Mouse (Mus musculus) kidney, postnatal 0 days (tissue): ENCODE measurements around the gene Herc3. TPM values are rescaled to one million over a fixed set of nuclear protein-coding genes. Genes with fewer than 3 reads are reported as not detected.
"Not testable (repeated sequence)": the region's sequence is repeated elsewhere in the genome, so short reads cannot be mapped to it uniquely, and the experiment has no call there.

ENCODE experiments used
- ATAC-seq: fragments of 200-750 bp; cut with Nextera tagmentation; replicated peaks from 2 replicates; pipeline ENCODE4 v1.8.0; 2017; ENCODE audit warnings: low read depth, moderate number of reproducible peaks, moderate TSS enrichment, moderate library complexity; ENCODE audit not compliant: low FRiP score
- DNase-seq: peaks from one replicate; pipeline ENCODE4 v3.0.0-alpha.2; 2016; ENCODE audit warnings: low spot score
- H3K27ac ChIP-seq: fragments of 300-500 bp; sonication (generic); 2 replicates; pipeline ENCODE4 v1.5.1; 2014; ENCODE audit warnings: mild to moderate bottlenecking
- H3K27me3 ChIP-seq: fragments of 300-500 bp; sonication (generic); 2 replicates; pipeline ENCODE4 v1.6.1; 2014; ENCODE audit warnings: low read length, mixed read lengths; ENCODE audit not compliant: insufficient read depth
- H3K36me3 ChIP-seq: fragments of 300-500 bp; sonication (generic); 2 replicates; pipeline ENCODE4 v1.6.1; 2014; ENCODE audit warnings: low read length, mixed read lengths; ENCODE audit not compliant: insufficient read depth
- H3K4me1 ChIP-seq: fragments of 300-500 bp; sonication (generic); replicated peaks from 2 replicates; pipeline ENCODE4 v1.6.1; 2014; ENCODE audit warnings: antibody characterized with exemption, low read length, mixed read lengths; ENCODE audit not compliant: insufficient read depth
- H3K4me2 ChIP-seq: fragments of 300-500 bp; sonication (generic); 2 replicates; pipeline ENCODE4 v1.6.1; 2014; ENCODE audit warnings: mild to moderate bottlenecking, low read length, moderate library complexity, mixed read lengths
- H3K4me3 ChIP-seq: fragments of 300-500 bp; sonication (generic); replicated peaks from 2 replicates; pipeline ENCODE4 v1.5.1; 2014; ENCODE audit warnings: low read depth, low read length
- H3K9ac ChIP-seq: fragments of 300-500 bp; sonication (generic); 2 replicates; pipeline ENCODE4 v1.6.1; 2014; ENCODE audit warnings: low read depth, low read length
- H3K9me3 ChIP-seq: fragments of 300-500 bp; sonication (generic); replicated peaks from 2 replicates; pipeline ENCODE4 v1.6.1; 2016; ENCODE audit warnings: low read length, inconsistent platforms, mixed read lengths
- CTCF ChIP-seq: IDR thresholded peaks from 2 replicates; pipeline ENCODE4 v1.5.1; 2016; ENCODE audit warnings: antibody characterized with exemption, low read depth, mild to moderate bottlenecking, moderate library complexity
- WGBS: fragments of 180-500 bp; shearing (Covaris S2); extraction: QIAGEN DNeasy Blood & Tissue Kit; methylation state at CpG from one replicate; pipeline ENCODE4 v1.1.7; 2014; 5-methylcytosine and 5-hydroxymethylcytosine counted together
- polyA plus RNA-seq: library from polyadenylated mRNA; unstranded; fragments of >200 nt; fragmentation: Nextera tagmentation; extraction: Ambion mirVana; gene quantifications from 2 replicates; pipeline ENCODE4 v1.2.1, GENCODE M21; 2015

Herc3 gene
- polyA plus RNA-seq, 1 experiment from 2014 or later, result 11.8 TPM

DNA sequence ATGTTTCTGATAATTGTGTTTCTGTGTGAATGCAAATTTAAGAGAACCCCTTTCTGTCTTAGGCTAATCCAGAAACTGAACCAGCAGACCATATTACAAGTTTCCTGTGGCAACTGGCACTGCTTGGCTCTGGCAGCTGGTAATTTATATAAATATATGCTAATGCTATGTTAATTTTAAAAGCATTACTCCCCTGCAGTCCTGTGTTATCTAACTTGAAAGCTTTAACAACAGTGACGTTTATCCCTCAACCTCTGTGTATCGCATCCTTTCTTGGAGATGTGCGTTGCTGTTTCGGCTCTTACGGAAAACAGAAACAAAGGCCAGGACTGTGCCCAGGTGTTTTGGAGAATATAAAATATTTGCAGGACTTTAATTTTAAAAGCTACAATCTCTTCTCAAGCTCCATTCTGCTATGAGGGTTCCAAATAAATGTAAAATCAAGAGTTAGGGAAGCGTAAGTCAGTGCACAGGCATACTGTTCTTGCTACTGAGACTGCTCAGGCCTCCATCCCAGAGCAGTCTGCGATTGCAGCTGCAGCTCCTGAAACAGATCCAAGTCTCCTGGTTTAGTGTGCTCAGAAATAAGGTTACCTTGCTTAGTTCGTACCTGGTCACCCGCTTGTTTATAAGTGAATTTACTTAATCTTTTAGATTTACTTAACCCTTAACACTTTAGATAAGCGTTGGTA is 24.6 kb downstream of the Herc3 start:
- no peak for TF ChIP-seq CTCF
- Histone ChIP-seq H3K9ac (no peak overlapping the region), H3K4me1 (no peaks in the 10 kb centered on the region), H3K27me3 (no peaks in the 10 kb centered on the region), H3K9me3 (no peaks in the 10 kb centered on the region), H3K4me3 (no peak overlapping the region), H3K36me3 (no peaks in the 10 kb centered on the region), H3K27ac (no peak overlapping the region), H3K4me2 (no peak overlapping the region)
- DNase-seq, result no peak
- WGBS, result 92% methylated on average over 10 of the region's 10 CpGs
- ATAC-seq, result no peak

DNA sequence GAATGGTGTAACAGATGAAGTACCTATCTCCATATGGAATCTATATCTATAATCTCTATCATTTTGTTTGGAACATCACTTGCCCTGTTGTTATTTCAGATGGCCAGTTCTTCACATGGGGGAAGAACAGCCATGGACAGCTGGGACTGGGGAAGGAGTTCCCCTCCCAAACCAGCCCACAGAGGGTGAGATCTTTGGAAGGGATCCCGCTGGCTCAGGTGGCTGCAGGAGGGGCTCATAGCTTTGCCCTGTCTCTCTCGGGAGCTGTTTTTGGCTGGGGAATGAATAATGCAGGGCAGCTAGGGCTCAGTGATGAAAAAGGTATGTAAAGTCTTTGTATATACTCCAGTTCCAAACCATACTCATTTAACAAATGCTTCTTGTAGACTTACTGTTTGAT is 25.2 kb downstream of the Herc3 start:
- H3K9me3 ChIP-seq, result no peaks in the 10 kb centered on the region
- no peak for ATAC-seq
- no peak overlapping the region for H3K4me3 ChIP-seq

GRCm38 (mm10) chr6:58859517-58859916 is 28.3 kb downstream of the Herc3 start:
- ATAC-seq, result no peak
- 91% methylated on average over 4 of the region's 4 CpGs for WGBS
- no peak overlapping the region for H3K9ac ChIP-seq
- no peaks in the 10 kb centered on the region for H3K4me1 ChIP-seq
- DNase-seq, result no peak
- H3K36me3 ChIP-seq, result no peaks in the 10 kb centered on the region
- H3K27ac ChIP-seq, result no peak overlapping the region
- TF ChIP-seq CTCF, result no peak
- H3K27me3 ChIP-seq, result no peaks in the 10 kb centered on the region
- no peak overlapping the region for H3K4me3 ChIP-seq
- no peak overlapping the region for H3K4me2 ChIP-seq
- no peaks in the 10 kb centered on the region for H3K9me3 ChIP-seq

More for the DNA sequence above, 25.2 kb downstream of the Herc3 start:
- Histone ChIP-seq H3K9ac (no peak overlapping the region), H3K36me3 (no peaks in the 10 kb centered on the region), H3K27ac (no peak overlapping the region), H3K4me2 (no peak overlapping the region), H3K4me1 (no peaks in the 10 kb centered on the region), H3K27me3 (no peaks in the 10 kb centered on the region)
- TF ChIP-seq CTCF, result no peak
- WGBS, result 81% methylated on average over 2 of the region's 2 CpGs
- no peak for DNase-seq

DNA sequence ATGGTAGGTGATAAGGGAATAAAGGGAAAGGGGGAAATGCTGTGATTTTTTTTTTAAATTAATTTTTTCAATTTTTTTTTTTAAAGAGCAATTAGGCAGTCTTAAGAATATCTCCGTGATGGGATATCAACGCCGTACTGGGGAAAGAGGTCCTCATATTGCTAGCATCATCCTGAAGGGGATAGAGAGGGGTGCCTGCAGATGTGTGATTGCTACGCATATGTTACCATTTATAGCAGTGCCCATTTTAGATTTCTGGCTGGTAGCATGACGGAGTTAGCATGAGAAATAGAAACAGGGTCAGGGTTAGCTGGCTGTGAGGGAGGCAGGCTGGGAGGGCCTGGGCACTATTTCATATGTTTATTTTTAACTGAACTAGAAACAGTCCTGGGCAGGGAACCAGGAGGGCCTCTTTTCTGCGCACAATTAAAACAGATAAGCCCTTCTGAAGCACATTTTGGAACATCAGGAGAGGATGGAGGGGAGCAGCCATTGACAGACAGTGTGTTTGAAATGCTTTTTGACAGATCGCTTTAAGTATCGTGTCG is 31.3 kb downstream of the Herc3 start:
- H3K4me1 ChIP-seq, result no peaks in the 10 kb centered on the region
- no peaks in the 10 kb centered on the region for H3K36me3 ChIP-seq
- no peak overlapping the region for H3K4me3 ChIP-seq
- TF ChIP-seq CTCF, result no peak
- no peaks in the 10 kb centered on the region for H3K27me3 ChIP-seq
- no peak for DNase-seq
- no peak overlapping the region for H3K9ac ChIP-seq
- H3K4me2 ChIP-seq, result no peak overlapping the region
- ATAC-seq, result no peak
- H3K27ac ChIP-seq, result no peak overlapping the region
- H3K9me3 ChIP-seq, result no peaks in the 10 kb centered on the region
- 89% methylated on average over 9 of the region's 9 CpGs for WGBS

DNA sequence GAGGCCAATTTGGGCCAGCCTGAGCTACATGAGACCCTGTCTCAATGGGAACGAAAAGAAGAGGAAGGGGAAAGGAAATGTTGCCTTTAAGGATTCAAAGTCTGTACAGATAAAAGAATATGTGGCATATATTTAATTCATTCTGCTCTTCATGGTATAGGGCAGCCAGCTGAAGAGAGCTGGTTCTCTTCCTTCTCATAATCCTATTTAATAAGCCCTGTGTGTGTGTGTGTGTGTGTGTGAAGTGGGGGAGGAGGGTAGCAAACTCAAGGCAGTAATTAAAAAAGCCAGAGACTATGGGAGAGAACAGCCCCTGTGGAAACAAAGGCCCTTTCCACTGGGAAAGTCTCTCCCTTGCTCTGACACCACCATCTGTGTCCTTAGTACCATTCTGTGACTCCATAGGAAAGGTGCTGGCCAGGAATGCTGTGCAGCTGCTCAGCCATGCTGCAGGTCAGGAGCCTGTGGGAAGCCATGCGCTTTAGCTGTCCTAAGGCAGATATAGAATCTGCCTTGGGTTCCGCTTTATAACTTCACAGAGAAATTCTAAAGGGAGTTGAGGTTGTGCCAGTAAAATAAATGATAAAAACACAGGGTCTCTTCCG is 32.5 kb downstream of the Herc3 start:
- Histone ChIP-seq H3K9ac (no peak overlapping the region), H3K36me3 (no peaks in the 10 kb centered on the region), H3K4me3 (no peak overlapping the region), H3K9me3 (no peaks in the 10 kb centered on the region), H3K27me3 (no peaks in the 10 kb centered on the region), H3K4me2 (no peak overlapping the region), H3K4me1 (no peaks in the 10 kb centered on the region), H3K27ac (no peak overlapping the region)
- DNase-seq (no peak), ATAC-seq (no peak)
- WGBS, result 86% methylated on average over 4 of the region's 4 CpGs
- no peak for TF ChIP-seq CTCF

DNA sequence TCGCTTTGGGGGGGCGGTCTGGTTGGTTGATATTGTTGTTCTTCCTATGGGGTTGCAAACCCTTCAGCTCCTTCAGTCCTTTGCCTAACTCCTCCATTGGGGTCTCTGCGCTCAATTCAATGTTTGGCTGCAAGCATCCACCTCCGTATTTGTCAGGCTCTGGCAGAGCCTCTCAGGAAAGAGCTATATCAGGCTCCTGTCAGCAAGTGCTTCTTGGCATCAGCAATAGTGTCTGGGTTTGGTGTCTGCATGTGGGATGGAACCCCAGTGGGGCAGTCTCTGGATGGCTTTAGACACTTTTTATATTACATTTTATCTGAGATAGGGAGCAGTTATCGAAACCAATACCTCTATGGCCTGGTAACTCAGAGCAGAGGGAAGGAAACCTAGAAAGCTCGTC is 36.6 kb downstream of the Herc3 start:
- H3K9me3 ChIP-seq, H3K4me1 ChIP-seq, ATAC-seq, H3K4me2 ChIP-seq, H3K27ac ChIP-seq, H3K27me3 ChIP-seq, DNase-seq, H3K4me3 ChIP-seq, H3K36me3 ChIP-seq, H3K9ac ChIP-seq: not testable (repeated sequence)
- 93% methylated on average over 6 of the region's 6 CpGs for WGBS
